Mouse (Mus musculus): Measurements from ENCODE around the gene Lama5. TPM values are rescaled to one million over a fixed set of nuclear protein-coding genes. Genes with fewer than 3 reads are reported as not detected.
"Not testable (repeated sequence)": the region's sequence is repeated elsewhere in the genome, so short reads cannot be mapped to it uniquely, and the experiment has no call there.

Gene Lama5
- 10 to 100 TPM; 47.5 to 66.5 TPM for total RNA-seq (2021)
- long read RNA-seq, experiment 1, partial matches to known transcripts, result 11 of 14 reads
- long read RNA-seq, experiment 1, other reads (novel, unspliced or antisense), result 3 of 14 reads
- long read RNA-seq, experiment 2, partial matches to known transcripts, result 21 of 25 reads
- long read RNA-seq, experiment 2, other reads (novel, unspliced or antisense), result 4 of 25 reads

DNA sequence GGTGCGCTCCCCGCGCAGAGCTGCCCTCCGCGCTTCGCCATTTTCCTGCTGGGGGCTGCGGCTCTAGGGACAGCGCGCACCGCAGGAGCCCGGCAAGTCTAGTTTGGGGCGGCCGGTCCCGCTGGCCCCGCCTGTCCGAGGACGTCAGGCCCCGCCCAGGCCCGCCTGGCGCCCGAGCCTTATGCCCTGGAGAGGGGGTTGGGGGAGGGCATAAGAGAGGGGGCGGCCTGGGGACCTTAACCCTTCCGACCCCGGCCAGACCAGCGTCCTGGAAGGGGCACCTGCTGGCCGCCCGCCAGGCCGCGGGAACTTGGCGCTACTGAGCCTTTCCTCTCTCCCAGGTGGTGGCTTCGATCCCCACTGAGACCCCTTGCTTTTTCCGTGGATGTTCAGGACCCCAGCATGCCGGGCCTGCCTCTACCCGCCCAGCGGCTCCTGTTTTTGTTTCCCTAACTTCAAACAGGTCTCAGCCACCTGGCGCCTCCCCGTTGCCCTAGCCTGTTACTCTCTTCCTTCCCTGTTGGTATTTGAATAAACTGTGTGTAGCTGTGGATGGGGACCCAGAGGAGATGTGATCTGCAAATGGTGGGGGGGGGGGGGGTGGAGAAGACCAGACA lies at the start of gene Lama5:
Gene Lama5 (minus strand): TSS at position 98 of the 617 bp plus-strand sequence.
- peak in 1 of 2 experiments; percentile 45 for DNase-seq (ENCODE audit: low spot score in 2 of 2)

DNA sequence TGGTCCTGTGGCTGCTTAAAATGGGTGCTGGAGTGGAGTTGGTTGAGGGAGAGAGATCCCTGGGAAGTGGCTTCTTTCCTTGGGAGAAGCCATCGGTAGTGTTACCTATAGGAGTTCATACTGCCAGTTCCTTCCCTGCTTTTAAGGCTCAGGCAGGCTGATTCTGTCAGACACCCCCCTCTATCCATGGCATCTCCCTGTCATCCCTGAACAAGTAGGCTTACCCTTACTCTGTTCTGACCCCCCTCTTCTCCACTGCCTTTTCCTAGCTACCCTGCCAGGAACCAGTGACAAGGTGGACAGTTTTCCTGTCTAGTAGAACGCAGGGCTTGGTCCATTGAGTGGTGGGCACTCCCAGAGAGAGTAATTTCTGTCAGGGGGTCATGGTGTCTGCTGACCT lies 48.9 kb upstream of the Lama5 start:
- DNase-seq (ENCODE audit: low spot score in 2 of 2), result no peak

DNA sequence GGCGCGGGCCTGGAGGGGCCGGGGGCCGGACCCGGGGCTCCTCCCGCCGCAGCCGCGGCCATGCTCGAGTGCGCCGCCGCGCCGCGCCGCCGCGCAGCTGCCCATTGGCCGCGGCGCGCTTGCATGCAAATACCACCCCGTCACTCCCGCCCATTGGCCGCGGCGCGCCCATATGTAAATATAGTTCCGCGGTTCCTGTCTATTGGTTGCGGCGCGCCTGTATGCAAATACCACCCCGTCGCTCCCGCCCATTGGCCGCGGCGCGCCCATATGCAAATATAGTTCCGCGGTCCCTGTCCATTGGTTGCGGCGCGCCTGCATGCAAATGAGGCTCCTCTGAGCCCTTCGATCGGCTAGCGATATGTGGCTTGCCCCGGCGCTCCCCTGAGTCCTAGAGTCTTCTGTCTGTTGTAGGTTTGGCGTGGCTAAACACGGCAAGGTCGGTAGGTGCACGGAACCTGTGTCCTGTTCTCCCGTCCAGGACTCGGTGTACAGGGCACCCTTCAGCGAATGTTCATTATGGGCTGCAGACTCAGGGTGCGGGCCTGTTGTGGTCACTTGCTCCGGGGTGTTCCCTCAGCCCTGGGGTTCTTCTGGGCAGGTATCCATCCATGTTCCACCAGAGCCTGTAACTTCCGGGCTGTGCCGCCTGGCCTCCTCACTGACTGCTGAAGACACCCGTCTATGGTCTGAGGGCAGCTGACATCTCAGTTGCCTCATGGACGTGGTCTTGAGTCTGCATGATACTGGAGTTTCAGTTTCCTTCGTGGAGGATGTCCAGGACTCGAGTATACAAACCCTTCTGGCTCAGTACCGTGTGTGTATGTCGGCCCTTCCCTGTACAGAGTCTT lies 48.0 kb upstream of the Lama5 start, which contains the start of gene Cables2:
Gene Cables2 (minus strand): TSS at position 103 of the 851 bp plus-strand sequence.
- DNase-seq (ENCODE audit: low spot score in 2 of 2), result peak; percentile 70 to 88

DNA sequence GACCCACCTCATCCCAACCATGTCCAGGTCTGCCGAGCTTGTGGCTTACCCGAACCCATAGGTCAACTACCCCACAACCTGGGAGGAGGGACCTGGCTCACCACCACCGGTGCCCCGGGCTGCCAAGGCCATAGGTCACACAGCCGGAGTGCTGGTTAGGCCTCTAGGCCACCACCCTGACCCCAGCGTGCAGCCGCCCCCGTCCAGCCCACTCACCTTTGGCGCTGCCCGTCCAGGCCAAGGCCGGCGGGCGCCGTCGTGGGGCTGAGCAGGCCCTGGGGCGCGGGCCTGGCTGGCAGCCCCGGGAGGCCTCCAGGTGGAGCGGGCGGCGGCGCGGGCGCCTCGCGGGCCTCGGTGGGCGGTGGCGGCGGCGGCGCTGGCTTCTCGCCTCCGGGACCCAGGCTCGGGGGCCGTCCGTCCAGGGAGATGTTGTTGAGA lies 47.2 kb upstream of the Lama5 start:
- no peak for DNase-seq (ENCODE audit: low spot score in 2 of 2)

DNA sequence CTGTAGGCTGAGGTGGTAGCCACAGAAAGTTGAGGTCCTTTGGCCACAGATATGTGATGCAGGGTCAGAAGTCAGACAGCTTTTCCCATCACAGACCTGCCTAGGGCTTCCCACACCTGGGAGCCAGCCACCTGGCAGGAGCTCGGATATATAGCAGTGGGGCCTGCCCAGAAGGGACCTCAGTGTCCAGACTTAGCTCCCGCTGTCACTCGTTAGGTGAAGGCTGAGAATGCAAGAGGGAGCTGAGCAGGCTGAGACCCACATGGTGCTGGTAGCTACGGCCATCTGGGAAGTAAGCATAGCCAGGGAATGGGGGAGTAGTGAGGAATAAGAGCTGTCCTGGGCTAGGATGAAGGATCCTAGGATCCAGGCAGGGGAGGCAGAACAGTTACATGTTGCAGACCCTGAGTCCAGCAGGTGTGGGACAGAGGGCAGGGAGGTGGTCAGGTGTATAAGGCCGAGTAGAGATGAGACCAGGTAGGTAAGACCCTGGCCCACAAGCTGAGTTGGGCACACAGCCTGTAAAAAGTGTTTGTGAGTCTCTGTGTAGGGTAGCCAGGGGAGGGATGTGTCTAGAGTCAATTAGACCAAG lies 46.2 kb upstream of the Lama5 start:
- DNase-seq (ENCODE audit: low spot score in 2 of 2), result no peak

DNA sequence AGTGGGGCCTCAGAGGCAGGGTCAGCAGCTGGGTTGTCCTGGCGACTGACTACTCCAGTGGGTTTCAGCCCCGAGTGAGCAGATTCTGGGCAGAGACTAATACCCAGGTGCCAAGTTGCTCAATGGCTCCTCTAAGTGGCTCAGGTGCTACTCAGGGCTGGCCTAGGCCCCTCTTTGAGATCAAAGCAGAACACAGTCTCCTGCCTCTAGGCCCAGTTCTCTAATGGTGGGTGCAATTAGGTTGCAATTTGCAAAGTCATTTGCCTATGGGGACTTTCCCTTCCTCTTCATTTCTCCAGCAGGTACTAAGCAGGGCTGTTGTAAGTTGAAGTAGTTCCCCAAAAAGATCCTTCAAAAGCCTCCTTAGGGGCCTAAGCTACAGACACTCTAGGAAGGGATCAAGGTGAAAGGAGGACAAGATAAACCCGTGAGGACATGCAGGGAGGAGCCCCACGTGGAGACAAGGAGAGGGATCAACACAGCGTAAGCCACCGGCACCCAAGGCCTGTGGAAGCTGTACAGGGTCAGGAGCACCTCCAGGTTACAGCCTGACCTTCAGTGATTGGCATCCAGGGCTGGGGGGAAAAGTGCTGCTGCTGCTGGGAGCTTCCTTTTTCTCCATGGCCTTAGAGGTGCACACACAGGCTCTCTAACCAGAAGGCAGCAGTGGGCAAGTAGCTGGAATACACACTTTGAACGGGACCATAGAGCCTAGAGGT lies 45.0 kb upstream of the Lama5 start:
- no peak for DNase-seq (ENCODE audit: low spot score in 2 of 2)

DNA sequence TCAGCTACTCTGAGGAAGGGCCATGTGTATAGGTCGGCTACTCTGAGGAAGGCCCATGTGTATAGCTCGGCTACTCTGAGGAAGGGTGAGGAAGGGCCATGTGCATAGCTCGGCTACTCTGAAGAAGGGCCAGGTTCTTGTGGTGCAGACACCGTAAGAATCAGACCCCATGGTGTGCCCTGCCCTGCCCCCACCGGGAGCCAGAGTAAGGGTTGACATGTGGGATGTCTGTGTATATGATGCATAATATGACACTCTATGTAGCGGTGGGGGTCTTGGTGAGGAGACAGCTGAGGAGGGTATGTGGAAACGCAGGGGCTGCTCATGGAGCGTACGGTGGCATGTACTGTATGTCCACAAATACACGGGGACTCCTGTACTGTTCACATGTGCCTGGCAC lies 43.7 kb upstream of the Lama5 start:
- no peak for DNase-seq (ENCODE audit: low spot score in 2 of 2)

DNA sequence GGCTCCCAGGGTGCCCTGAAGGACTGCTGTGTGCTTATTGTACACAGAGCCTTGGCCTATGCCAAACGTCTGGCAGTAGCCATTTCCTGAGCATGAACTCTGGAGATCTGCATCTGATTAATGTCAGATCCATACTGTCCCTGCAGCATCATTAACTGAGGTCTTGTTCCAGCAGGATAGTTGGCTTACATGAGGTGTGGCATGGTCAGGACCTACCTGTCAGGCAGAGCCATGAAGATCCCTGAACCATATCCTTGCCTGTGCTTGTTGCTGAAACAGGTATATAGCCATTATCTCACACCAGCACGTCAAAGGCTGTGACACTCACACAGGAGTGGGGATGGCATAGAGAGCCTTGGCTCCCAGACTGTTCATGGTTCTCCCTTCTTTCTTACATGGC lies 42.3 kb upstream of the Lama5 start:
- no peak for DNase-seq (ENCODE audit: low spot score in 2 of 2)

DNA sequence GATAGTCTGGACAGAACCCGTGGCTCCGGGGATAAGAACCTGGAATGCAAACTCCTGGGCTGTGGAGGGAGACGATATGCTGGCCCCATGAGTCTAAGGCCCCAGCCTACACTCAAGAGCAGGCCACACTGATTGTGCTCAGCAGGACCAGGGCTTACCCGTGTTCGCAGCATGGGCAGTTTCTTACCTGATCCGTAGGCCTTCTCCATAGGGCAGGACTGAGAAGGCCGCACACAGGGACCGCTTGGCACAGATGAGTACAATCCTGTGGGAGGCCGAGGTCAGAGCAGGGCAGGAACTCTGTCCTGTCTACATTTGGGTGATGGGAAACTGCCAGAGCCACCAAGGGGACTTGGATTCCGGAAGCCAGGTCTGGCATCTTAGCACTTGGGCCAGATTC lies 37.2 kb upstream of the Lama5 start:
- DNase-seq (ENCODE audit: low spot score in 2 of 2), result no peak

DNA sequence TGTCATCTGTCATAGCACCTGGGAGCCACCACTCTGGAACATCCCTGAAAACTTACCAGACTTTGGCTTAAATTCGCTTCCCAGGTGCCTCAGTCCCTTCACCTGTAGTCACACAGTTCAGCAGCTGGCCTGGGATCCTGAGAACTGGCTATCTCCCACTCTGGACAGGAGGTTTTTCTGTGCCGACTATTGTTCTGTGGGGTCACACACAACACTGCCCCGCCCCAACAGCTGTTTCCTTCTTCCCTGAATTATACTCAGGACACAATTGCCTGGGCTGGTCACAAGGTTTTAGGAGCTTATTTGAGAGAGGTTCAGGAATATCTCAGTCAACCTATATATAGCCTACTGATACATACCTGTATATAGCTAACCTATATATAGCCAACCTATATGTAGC lies 36.8 kb upstream of the Lama5 start:
- DNase-seq (ENCODE audit: low spot score in 2 of 2), result no peak

DNA sequence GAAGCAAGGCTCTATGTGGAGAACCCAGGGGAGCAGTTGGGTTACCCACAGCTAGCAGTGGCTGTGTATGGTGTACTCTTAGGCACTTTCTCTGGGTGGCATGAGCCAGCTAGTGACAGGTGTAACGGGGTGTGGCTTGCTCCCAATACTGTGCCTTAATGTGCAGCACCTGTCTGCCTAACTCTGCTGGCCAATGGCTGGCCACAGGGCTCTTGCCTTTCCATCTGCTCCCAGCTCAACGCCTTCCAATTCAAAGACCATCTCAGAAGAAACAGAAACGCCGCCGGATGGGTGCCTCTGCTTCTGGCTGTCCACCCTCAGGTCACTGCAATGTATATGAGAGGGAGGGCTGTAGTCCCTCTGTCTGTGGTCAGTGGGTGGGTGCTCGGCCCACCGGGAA lies 36.2 kb upstream of the Lama5 start:
- no peak for DNase-seq (ENCODE audit: low spot score in 2 of 2)

DNA sequence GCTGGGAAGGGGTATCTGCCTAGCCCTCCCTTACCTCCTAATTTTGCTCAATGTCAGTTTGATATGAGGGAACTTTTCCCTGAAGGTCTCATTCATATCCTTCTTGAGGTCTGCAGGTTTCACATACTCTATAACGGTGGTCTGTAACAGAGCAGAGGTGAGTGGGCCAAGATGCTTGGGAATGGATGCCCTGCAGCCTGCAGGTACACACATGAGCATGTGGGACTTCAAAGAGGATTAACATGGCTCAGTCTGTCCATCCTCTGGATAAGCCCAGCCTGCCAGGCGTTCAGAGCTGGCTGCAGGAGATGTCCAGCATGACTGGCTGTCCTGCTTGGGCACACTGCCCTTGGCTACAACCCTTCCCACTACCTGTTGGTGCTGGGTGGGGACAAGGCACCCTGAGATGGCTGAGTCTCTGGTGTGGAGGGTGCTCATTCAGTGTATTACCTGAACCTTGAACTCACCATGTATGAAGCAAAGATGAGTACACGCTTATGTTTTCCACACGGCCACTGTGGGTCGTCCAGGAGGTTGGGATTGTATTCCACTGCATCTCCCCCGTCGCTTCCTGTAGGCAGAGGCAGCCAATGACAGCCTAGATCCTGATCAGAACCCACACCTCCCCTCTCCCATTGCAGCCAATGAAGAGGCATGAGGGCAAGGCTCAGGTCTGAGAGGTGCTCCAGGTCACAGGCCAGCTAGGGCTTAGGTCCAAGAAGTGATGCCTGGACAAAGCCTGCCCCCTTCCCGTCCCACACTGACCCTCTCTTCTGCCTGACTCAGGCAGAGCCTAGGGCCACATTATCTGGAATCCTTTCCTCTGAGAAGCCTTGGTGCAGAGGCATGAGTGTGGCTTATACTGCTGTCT lies 35.2 kb upstream of the Lama5 start:
- no peak for DNase-seq (ENCODE audit: low spot score in 2 of 2)

DNA sequence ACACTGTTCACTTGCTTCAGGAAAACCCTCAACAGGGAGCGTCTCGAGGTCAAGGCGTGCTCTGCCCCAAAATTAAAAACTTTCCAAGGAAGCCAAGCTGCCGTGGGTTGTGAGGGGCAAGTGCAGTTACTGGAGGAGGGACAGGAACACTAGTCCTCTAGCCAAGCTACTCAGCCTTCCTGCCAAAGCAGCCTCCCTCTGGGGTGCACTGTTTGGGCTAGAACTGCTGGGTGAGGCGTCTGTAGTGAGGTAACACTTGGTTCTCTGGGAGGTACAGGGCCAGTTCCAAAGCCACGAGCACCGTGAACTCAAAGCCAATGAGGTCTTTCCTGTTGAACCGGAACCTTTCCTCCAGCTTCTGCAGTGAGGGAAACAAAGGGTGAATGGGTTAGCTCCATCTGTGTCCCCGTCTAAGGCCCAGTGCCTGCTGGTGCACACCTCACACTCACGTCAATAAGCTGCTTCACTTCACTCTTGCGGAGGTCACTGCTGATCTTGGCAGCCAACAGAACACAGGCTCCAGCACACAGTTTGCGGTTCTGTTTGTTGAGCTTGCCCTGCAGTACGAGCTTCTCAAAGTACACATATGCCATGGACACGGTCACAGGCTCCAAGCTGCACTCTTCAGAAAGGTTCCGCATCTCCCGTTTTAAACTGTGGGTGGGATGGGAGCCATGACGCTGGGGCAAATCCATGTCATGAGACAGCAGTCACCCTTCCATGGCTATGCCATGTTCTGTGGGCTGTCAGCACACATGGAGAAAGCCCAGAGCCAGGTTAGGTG lies 34.4 kb upstream of the Lama5 start:
- not testable (repeated sequence) for DNase-seq (ENCODE audit: low spot score in 2 of 2)

DNA sequence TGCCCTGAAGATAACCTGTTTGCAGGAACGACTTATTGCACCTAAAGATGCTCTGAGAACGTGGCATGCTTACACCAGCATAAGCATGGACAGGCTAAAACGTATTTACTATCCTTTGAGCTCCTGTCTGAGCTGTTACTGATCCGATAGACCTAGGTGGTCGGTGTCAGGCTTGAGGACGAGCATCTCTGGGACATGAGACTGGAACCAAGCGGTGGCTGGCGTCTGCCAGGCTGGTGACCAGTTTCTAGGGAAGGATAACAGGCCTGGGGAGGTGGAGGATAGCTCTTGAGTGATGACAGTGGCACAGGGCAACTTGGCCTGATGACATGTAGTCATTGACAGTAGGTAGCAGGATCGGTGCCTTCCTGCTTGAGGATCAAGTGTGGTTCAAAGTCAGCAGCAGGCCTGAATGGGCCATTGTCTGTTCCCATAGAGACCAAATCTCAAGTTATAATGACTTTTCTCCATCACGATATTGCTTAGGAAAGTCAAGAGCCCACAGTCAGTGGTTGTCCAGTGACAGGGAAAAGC lies 33.4 kb upstream of the Lama5 start:
- DNase-seq (ENCODE audit: low spot score in 2 of 2), result not testable (repeated sequence)

DNA sequence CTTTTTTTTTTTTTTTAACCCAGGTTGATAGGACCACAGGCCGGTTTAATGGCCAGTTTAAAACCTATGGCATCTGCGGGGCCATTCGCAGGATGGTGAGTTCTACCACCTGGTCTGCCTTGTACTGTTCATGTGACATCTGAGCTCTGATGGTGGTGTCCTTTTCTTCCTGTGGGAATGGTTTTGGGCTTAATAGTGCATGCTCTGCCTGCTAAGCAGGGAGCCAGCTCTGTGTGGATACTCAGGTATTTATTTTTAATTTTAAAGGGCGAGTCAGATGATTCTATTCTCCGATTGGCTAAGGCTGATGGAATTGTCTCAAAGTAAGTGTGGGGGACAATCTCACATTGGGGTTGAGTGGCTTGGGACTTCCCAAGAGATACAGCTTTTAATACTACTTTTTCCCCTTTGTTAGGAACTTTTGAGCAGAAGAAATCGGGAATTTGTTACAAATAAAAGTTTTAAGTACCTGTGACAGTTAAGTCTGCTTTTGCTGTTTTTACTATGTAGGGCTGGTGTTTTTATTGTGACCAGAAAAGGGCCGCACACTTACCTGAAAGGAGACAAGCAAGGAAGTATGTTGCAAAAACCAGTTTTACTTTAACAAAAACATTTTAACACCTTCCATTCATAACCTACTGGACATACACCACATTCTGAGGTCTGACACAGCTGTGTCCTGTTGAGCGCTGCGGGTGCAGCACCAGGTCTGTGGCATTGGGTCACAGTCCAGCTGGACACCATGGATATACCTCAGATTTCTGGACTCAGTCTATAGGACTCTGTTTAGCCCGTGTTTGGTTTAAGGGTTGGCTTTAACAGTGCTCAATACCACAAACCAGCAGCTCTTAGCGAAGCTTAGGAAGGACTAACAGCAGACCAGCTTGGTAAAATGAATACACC lies 32.6 kb upstream of the Lama5 start:
- no peak for DNase-seq (ENCODE audit: low spot score in 2 of 2)

DNA sequence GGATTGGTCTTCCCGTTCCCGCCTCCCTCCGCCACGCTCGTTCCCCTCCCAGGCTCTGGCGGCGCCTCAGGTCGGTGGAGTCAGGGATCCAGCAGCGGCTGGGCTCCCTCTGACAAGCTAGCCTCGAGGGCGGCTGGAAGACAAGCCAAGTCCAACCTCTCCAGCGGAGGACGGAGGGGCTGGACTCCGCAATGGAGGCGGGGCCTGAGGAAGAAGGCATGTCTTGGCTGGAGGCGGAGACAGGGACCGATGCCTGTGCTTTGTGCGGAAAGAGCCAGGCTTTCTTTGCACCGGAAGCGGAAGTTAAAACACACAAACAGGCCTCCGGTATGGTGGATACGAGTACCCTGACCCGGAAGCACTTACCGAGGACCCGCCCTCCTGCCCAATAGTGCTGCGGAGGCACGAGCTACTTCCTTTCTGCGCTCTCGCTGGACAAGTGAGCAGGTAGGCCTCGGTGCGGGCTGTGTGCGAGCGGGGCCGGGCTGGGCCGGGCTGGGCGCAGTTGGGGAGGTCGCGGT lies 31.4 kb upstream of the Lama5 start, which contains the start of gene Rps21:
Gene Rps21 (plus strand): TSS at position 377 of the 521 bp plus-strand sequence.
- DNase-seq (ENCODE audit: low spot score in 2 of 2), result peak; percentile 85 to 88

DNA sequence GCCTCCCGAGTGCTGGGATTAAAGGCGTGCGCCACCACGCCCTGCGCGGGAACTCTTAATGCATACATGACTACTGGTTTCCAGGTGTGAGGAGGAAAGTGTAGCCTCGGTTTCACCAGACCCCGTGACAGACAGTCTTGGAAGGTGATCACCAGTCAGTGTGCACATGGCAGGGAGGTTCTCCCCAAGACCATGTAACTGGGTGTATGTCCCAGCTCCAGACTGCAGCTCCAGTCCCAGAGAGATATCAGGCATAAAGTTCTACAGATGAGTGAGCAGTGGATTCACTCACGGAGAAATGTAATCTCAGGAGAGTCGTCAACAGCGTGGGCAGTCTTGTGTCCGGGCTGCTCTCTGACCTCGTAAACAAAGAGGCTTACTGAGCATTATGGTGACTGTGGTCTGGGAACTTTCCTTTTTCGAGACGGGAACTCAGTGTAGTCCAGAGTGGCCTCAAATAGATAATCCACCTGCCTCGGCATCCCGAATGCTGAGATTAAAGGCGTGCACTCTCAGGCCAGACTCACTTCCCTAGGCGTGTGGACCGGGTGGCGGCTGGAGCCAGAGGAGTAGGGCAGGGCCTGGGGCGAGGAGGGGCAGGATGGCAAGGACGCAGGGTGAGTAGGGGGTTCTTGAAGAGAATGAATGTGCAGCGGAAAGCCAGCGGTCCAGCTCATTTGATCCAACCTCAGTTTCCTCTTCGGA lies 30.8 kb upstream of the Lama5 start:
- DNase-seq (ENCODE audit: low spot score in 2 of 2), result no peak
